Mouse (Mus musculus): ENCODE data around the gene Synrg. TPM values are rescaled to one million over a fixed set of nuclear protein-coding genes. Genes with fewer than 3 reads are reported as not detected.

Synrg gene
- polyA plus RNA-seq, 1 experiment from 2014 or later = 24.4 TPM

- ATAC-seq (ENCODE audit: low FRiP score, low read depth) = no peak
- Histone ChIP-seq H3K9me3 (no peaks in the 10 kb centered on the region), H3K4me2 (no peak overlapping the region), H3K4me1 (replicated peaks) (peaks cover 12% of the 10 kb centered on the region), H3K27ac (replicated peaks) (no peak overlapping the region), H3K36me3 (peaks cover 31% of the 10 kb centered on the region), H3K27me3 (no peaks in the 10 kb centered on the region), H3K9ac (no peak overlapping the region), H3K4me3 (no peak overlapping the region)
- WGBS = 92% methylated on average over 7 of the region's 7 CpGs
Observed at GRCm38 (mm10) chr11:84016810-84017508, 52.7 kb downstream of the Synrg start.

- Histone ChIP-seq H3K27ac (replicated peaks) (no peak overlapping the region), H3K4me1 (replicated peaks) (no peaks in the 10 kb centered on the region), H3K27me3 (no peaks in the 10 kb centered on the region), H3K9ac (no peak overlapping the region), H3K36me3 (peaks cover 85% of the 10 kb centered on the region), H3K4me2 (no peak overlapping the region), H3K9me3 (no peaks in the 10 kb centered on the region), H3K4me3 (no peak overlapping the region)
- no peak for ATAC-seq (ENCODE audit: low FRiP score, low read depth)
- WGBS = 93% methylated on average over 5 of the region's 5 CpGs
Observed at GRCm38 (mm10) chr11:84027231-84027630, 63.0 kb downstream of the Synrg start.

GRCm38 (mm10) chr11:84028271-84029028 lies 64.2 kb downstream of the Synrg start:
- Histone ChIP-seq H3K4me3 (no peak overlapping the region), H3K4me2 (no peak overlapping the region), H3K9ac (no peak overlapping the region), H3K36me3 (peaks cover 81% of the 10 kb centered on the region), H3K27ac (replicated peaks) (no peak overlapping the region), H3K9me3 (no peaks in the 10 kb centered on the region), H3K4me1 (replicated peaks) (no peaks in the 10 kb centered on the region), H3K27me3 (no peaks in the 10 kb centered on the region)
- no peak for ATAC-seq (ENCODE audit: low FRiP score, low read depth)
- 88% methylated on average over 9 of the region's 9 CpGs for WGBS

- peaks cover 56% of the 10 kb centered on the region for H3K36me3 ChIP-seq
- 56% methylated on average over 9 of the region's 9 CpGs for WGBS
- H3K4me3 ChIP-seq = no peak overlapping the region
- H3K4me1 ChIP-seq (replicated peaks) = no peaks in the 10 kb centered on the region
- H3K27me3 ChIP-seq = no peaks in the 10 kb centered on the region
- no peaks in the 10 kb centered on the region for H3K9me3 ChIP-seq
- no peak overlapping the region for H3K9ac ChIP-seq
- no peak for ATAC-seq (ENCODE audit: low FRiP score, low read depth)
- no peak overlapping the region for H3K27ac ChIP-seq (replicated peaks)
- no peak overlapping the region for H3K4me2 ChIP-seq
Observed at GRCm38 (mm10) chr11:84031971-84032370, 67.7 kb downstream of the Synrg start.

- Histone ChIP-seq H3K27me3 (no peaks in the 10 kb centered on the region), H3K9me3 (no peaks in the 10 kb centered on the region), H3K36me3 (peaks cover 50% of the 10 kb centered on the region), H3K9ac (no peak overlapping the region), H3K4me3 (no peak overlapping the region), H3K4me1 (replicated peaks) (no peaks in the 10 kb centered on the region), H3K4me2 (no peak overlapping the region), H3K27ac (replicated peaks) (no peak overlapping the region)
- no peak for ATAC-seq (ENCODE audit: low FRiP score, low read depth)
- WGBS = 89% methylated on average over 5 of the region's 5 CpGs
Observed at GRCm38 (mm10) chr11:84032559-84032958, 68.3 kb downstream of the Synrg start.

GRCm38 (mm10) chr11:84033671-84034070 lies 69.4 kb downstream of the Synrg start:
- Histone ChIP-seq H3K9ac (no peak overlapping the region), H3K27ac (replicated peaks) (no peak overlapping the region), H3K4me3 (no peak overlapping the region), H3K4me2 (no peak overlapping the region), H3K4me1 (replicated peaks) (no peaks in the 10 kb centered on the region), H3K27me3 (no peaks in the 10 kb centered on the region), H3K36me3 (peaks cover 39% of the 10 kb centered on the region), H3K9me3 (no peaks in the 10 kb centered on the region)
- WGBS = 94% methylated on average over 5 of the region's 5 CpGs
- ATAC-seq (ENCODE audit: low FRiP score, low read depth) = no peak

- no peaks in the 10 kb centered on the region for H3K27me3 ChIP-seq
- ATAC-seq (ENCODE audit: low FRiP score, low read depth) = no peak
- 59% methylated on average over 6 of the region's 6 CpGs for WGBS
- peaks cover 21% of the 10 kb centered on the region for H3K4me1 ChIP-seq (replicated peaks)
- no peak overlapping the region for H3K9ac ChIP-seq
- no peak overlapping the region for H3K4me3 ChIP-seq
- H3K9me3 ChIP-seq = no peaks in the 10 kb centered on the region
- H3K4me2 ChIP-seq = no peak overlapping the region
- peaks cover 11% of the 10 kb centered on the region for H3K36me3 ChIP-seq
- no peak overlapping the region for H3K27ac ChIP-seq (replicated peaks)
Observed at GRCm38 (mm10) chr11:84040621-84041020, 76.4 kb downstream of the Synrg start.

GRCm38 (mm10) chr11:84042808-84043762 lies 78.9 kb downstream of the Synrg start:
- H3K9me3 ChIP-seq = no peaks in the 10 kb centered on the region
- H3K4me2 ChIP-seq = peak overlapping the region; percentile 14; the same call in 1 of the 2 replicates
- peaks cover 8% of the 10 kb centered on the region for H3K36me3 ChIP-seq
- WGBS = 19% methylated on average over 14 of the region's 14 CpGs
- peaks cover 25% of the 10 kb centered on the region for H3K4me1 ChIP-seq (replicated peaks)
- H3K27me3 ChIP-seq = no peaks in the 10 kb centered on the region
- H3K27ac ChIP-seq (replicated peaks) = peak overlapping the region; percentile 84
- peak; percentile 88 for ATAC-seq (ENCODE audit: low FRiP score, low read depth)
- no peak overlapping the region for H3K4me3 ChIP-seq
- 0 out of 2 replicates have a peak overlapping the region, but pooled peaks have one; percentile 29 for H3K9ac ChIP-seq

GRCm38 (mm10) chr11:84044988-84045387 lies 80.8 kb downstream of the Synrg start:
- no peak overlapping the region for H3K4me3 ChIP-seq
- WGBS = 43% methylated on average over 1 of the region's 1 CpGs

GRCm38 (mm10) chr11:84047270-84047669 lies 83.0 kb downstream of the Synrg start:
- Histone ChIP-seq H3K9me3 (no peaks in the 10 kb centered on the region), H3K4me2 (no peak overlapping the region), H3K4me3 (no peak overlapping the region), H3K4me1 (replicated peaks) (peaks cover 27% of the 10 kb centered on the region), H3K27ac (replicated peaks) (no peak overlapping the region), H3K36me3 (no peaks in the 10 kb centered on the region), H3K27me3 (no peaks in the 10 kb centered on the region), H3K9ac (no peak overlapping the region)
- 66% methylated on average over 4 of the region's 4 CpGs for WGBS
- no peak for ATAC-seq (ENCODE audit: low FRiP score, low read depth)

More at GRCm38 (mm10) chr11:84044988-84045387, 80.8 kb downstream of the Synrg start:
- Histone ChIP-seq H3K36me3 (peaks cover 5% of the 10 kb centered on the region), H3K27me3 (no peaks in the 10 kb centered on the region), H3K9me3 (no peaks in the 10 kb centered on the region), H3K9ac (no peak overlapping the region), H3K27ac (replicated peaks) (no peak overlapping the region), H3K4me2 (no peak overlapping the region), H3K4me1 (replicated peaks) (peaks cover 27% of the 10 kb centered on the region)
- no peak for ATAC-seq (ENCODE audit: low FRiP score, low read depth)

GRCm38 (mm10) chr11:84048411-84048810 lies 84.2 kb downstream of the Synrg start:
- H3K4me1 ChIP-seq (replicated peaks) = peaks cover 17% of the 10 kb centered on the region
- no peak for ATAC-seq (ENCODE audit: low FRiP score, low read depth)
- H3K4me3 ChIP-seq = no peak overlapping the region
- no peaks in the 10 kb centered on the region for H3K27me3 ChIP-seq
- H3K9me3 ChIP-seq = no peaks in the 10 kb centered on the region
- H3K4me2 ChIP-seq = no peak overlapping the region
- no peak overlapping the region for H3K9ac ChIP-seq
- H3K36me3 ChIP-seq = no peaks in the 10 kb centered on the region
- H3K27ac ChIP-seq (replicated peaks) = 0 out of 2 replicates have a peak overlapping the region, but pooled peaks have one; percentile 35
- WGBS = 49% methylated on average over 10 of the region's 10 CpGs
